Mouse (Mus musculus) hindbrain, embryonic 16.5 days (tissue): Measurements from ENCODE around the gene Manba. TPM values are rescaled to one million over a fixed set of nuclear protein-coding genes. Genes with fewer than 3 reads are reported as not detected.
"Not testable (repeated sequence)": the region's sequence is repeated elsewhere in the genome, so short reads cannot be mapped to it uniquely, and the experiment has no call there.

Experiments
- ATAC-seq: fragments of 200-750 bp; cut with Nextera tagmentation; 2 replicates; pipeline ENCODE4 v1.8.0; 2017; ENCODE audit warnings: moderate TSS enrichment, moderate library complexity
- H3K27ac ChIP-seq: fragments of 300-500 bp; sonication (generic); 2 replicates; pipeline ENCODE4 v1.5.1; 2014; ENCODE audit warnings: low read depth, mild to moderate bottlenecking, control low read depth, low read length, moderate library complexity
- H3K27me3 ChIP-seq: fragments of 300-500 bp; sonication (generic); replicated peaks from 2 replicates; pipeline ENCODE4 v1.6.1; 2014; ENCODE audit warnings: low read length; ENCODE audit not compliant: control insufficient read depth, insufficient read depth
- H3K36me3 ChIP-seq: fragments of 300-500 bp; sonication (generic); 2 replicates; pipeline ENCODE4 v1.6.1; 2014; ENCODE audit warnings: mild to moderate bottlenecking, low read length, moderate library complexity, mixed read lengths; ENCODE audit not compliant: control insufficient read depth, insufficient read depth
- H3K4me1 ChIP-seq: fragments of 300-500 bp; sonication (generic); 2 replicates; pipeline ENCODE4 v1.6.1; 2014; ENCODE audit warnings: low read depth, low read length; ENCODE audit not compliant: control insufficient read depth, insufficient read depth
- H3K4me2 ChIP-seq: fragments of 300-500 bp; sonication (generic); 2 replicates; pipeline ENCODE4 v1.6.1; 2014; ENCODE audit warnings: mild to moderate bottlenecking, low read length, control low read depth, moderate library complexity
- H3K4me3 ChIP-seq: fragments of 300-500 bp; sonication (generic); 2 replicates; pipeline ENCODE4 v1.5.1; 2014; ENCODE audit warnings: mild to moderate bottlenecking, low read length, control low read depth, moderate library complexity
- H3K9ac ChIP-seq: fragments of 300-500 bp; sonication (generic); 2 replicates; pipeline ENCODE4 v1.6.1; 2014; ENCODE audit warnings: low read depth, mild to moderate bottlenecking, control low read depth, low read length, moderate library complexity
- H3K9me3 ChIP-seq: fragments of 300-500 bp; sonication (generic); 2 replicates; pipeline ENCODE4 v1.6.1; 2014; ENCODE audit warnings: mild to moderate bottlenecking, low read length, moderate library complexity; ENCODE audit not compliant: control insufficient read depth
- WGBS: fragments of 180-500 bp; shearing (Covaris S2); extraction: QIAGEN DNeasy Blood & Tissue Kit; methylation state at CpG from one replicate; pipeline ENCODE4 v1.1.7; 2014; 5-methylcytosine and 5-hydroxymethylcytosine counted together
- polyA plus RNA-seq: library from polyadenylated mRNA; unstranded; fragments of >200 nt; fragmentation: Nextera tagmentation; extraction: Ambion mirVana; gene quantifications from 2 replicates; pipeline ENCODE4 v1.2.1, GENCODE M21; 2015

Manba gene
- polyA plus RNA-seq, 1 experiment from 2014 or later, result 9.0 TPM

GRCm38 (mm10) chr3:135444930-135445329, 40.5 kb upstream of the Manba start:
- H3K4me1 ChIP-seq, result peaks cover 21% of the 10 kb centered on the region
- H3K4me3 ChIP-seq, result no peak overlapping the region
- H3K27ac ChIP-seq, result no peak overlapping the region
- H3K9ac ChIP-seq, result no peak overlapping the region
- no peak overlapping the region for H3K4me2 ChIP-seq
- no peak for ATAC-seq
- H3K9me3 ChIP-seq, result no peaks in the 10 kb centered on the region
- H3K36me3 ChIP-seq, result no peaks in the 10 kb centered on the region
- H3K27me3 ChIP-seq, result no peaks in the 10 kb centered on the region

GRCm38 (mm10) chr3:135458981-135459380, 26.4 kb upstream of the Manba start:
- H3K4me3 ChIP-seq, result no peak overlapping the region
- no peaks in the 10 kb centered on the region for H3K9me3 ChIP-seq
- no peak overlapping the region for H3K9ac ChIP-seq
- H3K4me1 ChIP-seq, result no peaks in the 10 kb centered on the region
- H3K27ac ChIP-seq, result no peak overlapping the region
- no peaks in the 10 kb centered on the region for H3K27me3 ChIP-seq
- no peak for ATAC-seq
- H3K4me2 ChIP-seq, result no peak overlapping the region
- peaks cover 8% of the 10 kb centered on the region; the same call in 1 of the 2 replicates for H3K36me3 ChIP-seq

GRCm38 (mm10) chr3:135468402-135468801, 17.0 kb upstream of the Manba start:
- H3K4me2 ChIP-seq, result no peak overlapping the region
- H3K27me3 ChIP-seq, result no peaks in the 10 kb centered on the region
- no peak overlapping the region for H3K27ac ChIP-seq
- H3K36me3 ChIP-seq, result no peaks in the 10 kb centered on the region
- H3K9me3 ChIP-seq, result no peaks in the 10 kb centered on the region
- H3K4me3 ChIP-seq, result no peak overlapping the region
- H3K4me1 ChIP-seq, result no peaks in the 10 kb centered on the region; the same call in 1 of the 2 replicates
- ATAC-seq, result no peak
- H3K9ac ChIP-seq, result no peak overlapping the region
- WGBS, result 83% methylated on average over 1 of the region's 1 CpGs

- Histone ChIP-seq H3K36me3 (no peaks in the 10 kb centered on the region), H3K27me3 (no peaks in the 10 kb centered on the region), H3K9ac (no peak overlapping the region), H3K4me3 (no peak overlapping the region), H3K4me1 (no peaks in the 10 kb centered on the region; the same call in 1 of the 2 replicates), H3K4me2 (no peak overlapping the region), H3K27ac (no peak overlapping the region), H3K9me3 (no peaks in the 10 kb centered on the region)
- WGBS, result 50% methylated on average over 3 of the region's 3 CpGs
- no peak for ATAC-seq
These were observed 16.3 kb upstream of the Manba start for GRCm38 (mm10) chr3:135469146-135469545.

- Histone ChIP-seq H3K9ac (no peak overlapping the region), H3K27me3 (no peaks in the 10 kb centered on the region), H3K9me3 (no peaks in the 10 kb centered on the region), H3K27ac (no peak overlapping the region), H3K4me3 (no peak overlapping the region), H3K36me3 (no peaks in the 10 kb centered on the region), H3K4me2 (no peak overlapping the region), H3K4me1 (no peaks in the 10 kb centered on the region; the same call in 1 of the 2 replicates)
- WGBS, result 50% methylated on average over 4 of the region's 4 CpGs
- peak; percentile 69; the same call in 1 of the 2 replicates for ATAC-seq
These were observed 15.4 kb upstream of the Manba start for GRCm38 (mm10) chr3:135469974-135470373.

GRCm38 (mm10) chr3:135470823-135471222, 14.6 kb upstream of the Manba start:
- no peak overlapping the region for H3K4me3 ChIP-seq
- H3K9me3 ChIP-seq, result no peaks in the 10 kb centered on the region
- H3K27ac ChIP-seq, result no peak overlapping the region
- WGBS, result 85% methylated on average over 1 of the region's 1 CpGs
- H3K36me3 ChIP-seq, result no peaks in the 10 kb centered on the region
- ATAC-seq, result no peak
- no peak overlapping the region for H3K4me2 ChIP-seq
- no peaks in the 10 kb centered on the region; the same call in 1 of the 2 replicates for H3K4me1 ChIP-seq
- H3K27me3 ChIP-seq, result no peaks in the 10 kb centered on the region
- H3K9ac ChIP-seq, result no peak overlapping the region

- no peaks in the 10 kb centered on the region for H3K27me3 ChIP-seq
- H3K9me3 ChIP-seq, result no peaks in the 10 kb centered on the region
- H3K36me3 ChIP-seq, result no peaks in the 10 kb centered on the region
- 93% methylated on average over 8 of the region's 8 CpGs for WGBS
- H3K4me2 ChIP-seq, result no peak overlapping the region
- H3K9ac ChIP-seq, result no peak overlapping the region
- H3K4me3 ChIP-seq, result no peak overlapping the region
- H3K4me1 ChIP-seq, result no peaks in the 10 kb centered on the region
- ATAC-seq, result no peak
- no peak overlapping the region for H3K27ac ChIP-seq
These were observed 10.4 kb upstream of the Manba start for GRCm38 (mm10) chr3:135475025-135475424.

GRCm38 (mm10) chr3:135476286-135476685, 9.1 kb upstream of the Manba start:
- H3K9me3 ChIP-seq, result no peaks in the 10 kb centered on the region
- H3K36me3 ChIP-seq, result no peaks in the 10 kb centered on the region
- ATAC-seq, result no peak
- 80% methylated on average over 6 of the region's 6 CpGs for WGBS
- no peak overlapping the region for H3K27ac ChIP-seq
- H3K4me1 ChIP-seq, result no peaks in the 10 kb centered on the region
- no peak overlapping the region for H3K4me2 ChIP-seq
- no peak overlapping the region for H3K4me3 ChIP-seq
- H3K27me3 ChIP-seq, result no peaks in the 10 kb centered on the region
- H3K9ac ChIP-seq, result no peak overlapping the region

GRCm38 (mm10) chr3:135476977-135477376, 8.4 kb upstream of the Manba start:
- Histone ChIP-seq H3K36me3 (no peaks in the 10 kb centered on the region), H3K4me1 (no peaks in the 10 kb centered on the region), H3K4me2 (no peak overlapping the region), H3K9me3 (no peaks in the 10 kb centered on the region), H3K27ac (no peak overlapping the region), H3K27me3 (no peaks in the 10 kb centered on the region), H3K4me3 (no peak overlapping the region), H3K9ac (no peak overlapping the region)
- 93% methylated on average over 2 of the region's 2 CpGs for WGBS
- no peak for ATAC-seq

- H3K4me1 ChIP-seq, ATAC-seq, H3K4me3 ChIP-seq, H3K27ac ChIP-seq, H3K27me3 ChIP-seq, H3K4me2 ChIP-seq, H3K9me3 ChIP-seq, H3K9ac ChIP-seq, H3K36me3 ChIP-seq: not testable (repeated sequence)
- 84% methylated on average over 5 of the region's 5 CpGs for WGBS
These were observed 6.3 kb upstream of the Manba start for GRCm38 (mm10) chr3:135479090-135479489.
